Mouse (Mus musculus) ES-E14 (cell line): ENCODE results near the gene Alg1.

ENCODE experiments used
- CHD2 ChIP-seq: IDR thresholded peaks from 2 replicates; pipeline ENCODE4 v1.6.1; 2014; ENCODE audit warnings: mild to moderate bottlenecking, low read depth, low read length, inconsistent platforms
- HCFC1 ChIP-seq: IDR thresholded peaks from 2 replicates; pipeline ENCODE4 v1.6.1; 2012; ENCODE audit warnings: low read length, inconsistent platforms, borderline replicate concordance; ENCODE audit not compliant: insufficient read depth
- MAFK ChIP-seq: IDR thresholded peaks from 2 replicates; pipeline ENCODE4 v1.6.1; 2014; ENCODE audit warnings: mild to moderate bottlenecking, low read depth, low read length, inconsistent platforms; ENCODE audit not compliant: insufficient read depth
- ZC3H11A ChIP-seq: IDR thresholded peaks from 2 replicates; pipeline ENCODE4 v1.6.1; 2012; ENCODE audit warnings: low read depth, mild to moderate bottlenecking, inconsistent platforms, low read length, borderline replicate concordance
- ZNF384 ChIP-seq: IDR thresholded peaks from 2 replicates; pipeline ENCODE4 v1.6.1; 2012; ENCODE audit warnings: low read depth, low read length, inconsistent platforms

GRCm38 (mm10) chr16:5263926-5264325 is 30.5 kb downstream of the Alg1 start:
- no peak for TF ChIP-seq ZC3H11A
- TF ChIP-seq ZNF384: no peak
- TF ChIP-seq HCFC1: no peak
- no peak for TF ChIP-seq CHD2
- no peak for TF ChIP-seq MAFK
